Mouse (Mus musculus): ENCODE results near the gene Rhod.

- TF ChIP-seq CTCF (IDR thresholded peaks at IDR 0.05; ENCODE audit: low read depth) (no peak), EP300 (IDR thresholded peaks at IDR 0.05; ENCODE audit: low read depth) (no peak)
These were observed 456 bp downstream of the Rhod start for GRCm38 (mm10) chr19:4438791-4439160.

All from heart, postnatal 0 days (tissue).